Mouse (Mus musculus) lung, embryonic 14.5 days (tissue): ENCODE results near the gene Emilin2. TPM values are rescaled to one million over a fixed set of nuclear protein-coding genes. Genes with fewer than 3 reads are reported as not detected.
A peak's percentile ranks its signal among the peaks of the same experiment; 100 is the strongest.

Source experiments
- ATAC-seq: fragments of 200-750 bp; cut with Nextera tagmentation; 2 replicates; pipeline ENCODE4 v1.8.0; 2017; ENCODE audit warnings: mild to moderate bottlenecking, moderate TSS enrichment, moderate library complexity; ENCODE audit not compliant: insufficient read depth
- DNase-seq: peaks from one replicate; pipeline ENCODE4 v3.0.0-alpha.2; 2015
- H3K27ac ChIP-seq: fragments of 300-500 bp; sonication (generic); 2 replicates; pipeline ENCODE4 v1.5.1; 2014; ENCODE audit warnings: low read depth, mild to moderate bottlenecking, moderate library complexity
- H3K27me3 ChIP-seq: fragments of 300-500 bp; sonication (generic); 2 replicates; pipeline ENCODE4 v1.6.1; 2014; ENCODE audit warnings: low read length, control low read depth; ENCODE audit not compliant: insufficient read depth
- H3K36me3 ChIP-seq: fragments of 300-500 bp; sonication (generic); 2 replicates; pipeline ENCODE4 v1.6.1; 2014; ENCODE audit warnings: control low read depth; ENCODE audit not compliant: insufficient read depth
- H3K4me1 ChIP-seq: fragments of 300-500 bp; sonication (generic); 2 replicates; pipeline ENCODE4 v1.6.1; 2014; ENCODE audit warnings: antibody characterized with exemption, control low read depth; ENCODE audit not compliant: insufficient read depth
- H3K4me2 ChIP-seq: fragments of 300-500 bp; sonication (generic); 2 replicates; pipeline ENCODE4 v1.6.1; 2014; ENCODE audit warnings: mild to moderate bottlenecking
- H3K4me3 ChIP-seq: fragments of 300-500 bp; sonication (generic); 2 replicates; pipeline ENCODE4 v1.5.1; 2014; ENCODE audit warnings: low read depth, low read length
- H3K9ac ChIP-seq: fragments of 300-500 bp; sonication (generic); 2 replicates; pipeline ENCODE4 v1.6.1; 2014
- H3K9me3 ChIP-seq: fragments of 300-500 bp; sonication (generic); 2 replicates; pipeline ENCODE4 v1.6.1; 2016; ENCODE audit warnings: low read depth, low read length, control low read depth
- CTCF ChIP-seq: IDR thresholded peaks from 2 replicates; pipeline ENCODE4 v1.5.1; 2016; ENCODE audit warnings: antibody characterized with exemption, low read depth
- WGBS: fragments of 180-500 bp; shearing (Covaris S2); extraction: QIAGEN DNeasy Blood & Tissue Kit; methylation state at CpG from one replicate; pipeline ENCODE4 v1.1.7; 2014; 5-methylcytosine and 5-hydroxymethylcytosine counted together
- polyA plus RNA-seq: library from polyadenylated mRNA; unstranded; fragments of >200 nt; fragmentation: Nextera tagmentation; extraction: Ambion mirVana; gene quantifications from 2 replicates; pipeline ENCODE4 v1.2.1, GENCODE M21; 2014

The Emilin2 gene
- polyA plus RNA-seq, 1 experiment from 2014 or later, result 3.8 TPM

- H3K4me2 ChIP-seq, result peak overlapping the region; percentile 100
- peak overlapping the region; percentile 60 for H3K9ac ChIP-seq
- H3K27ac ChIP-seq, result no peak overlapping the region
- H3K4me1 ChIP-seq, result 0 out of 2 replicates have a peak, but pooled peaks cover 3% of the 10 kb centered on the region
- 3% methylated on average over 23 of the region's 23 CpGs for WGBS
- H3K9me3 ChIP-seq, result no peaks in the 10 kb centered on the region
- peak overlapping the region; percentile 62 for H3K4me3 ChIP-seq
- 0 out of 2 replicates have a peak, but pooled peaks have one; percentile 5 for ATAC-seq
- no peaks in the 10 kb centered on the region for H3K36me3 ChIP-seq
- H3K27me3 ChIP-seq, result peaks cover 29% of the 10 kb centered on the region
- peak; percentile 36 for DNase-seq
- TF ChIP-seq CTCF, result no peak
These were observed 1.9 kb downstream of the Emilin2 start for GRCm38 (mm10) chr17:71309711-71310485.

- Histone ChIP-seq H3K4me2 (peak overlapping the region; percentile 100), H3K27ac (no peak overlapping the region), H3K4me1 (0 out of 2 replicates have a peak, but pooled peaks cover 3% of the 10 kb centered on the region), H3K36me3 (no peaks in the 10 kb centered on the region), H3K4me3 (no peak overlapping the region), H3K27me3 (peaks cover 29% of the 10 kb centered on the region), H3K9ac (no peak overlapping the region), H3K9me3 (no peaks in the 10 kb centered on the region)
- ATAC-seq, result no peak
- WGBS, result 39% methylated on average over 14 of the region's 14 CpGs
- no peak for TF ChIP-seq CTCF
- no peak for DNase-seq
These were observed 2.6 kb downstream of the Emilin2 start for GRCm38 (mm10) chr17:71309141-71309540.

- Histone ChIP-seq H3K4me2 (no peak overlapping the region), H3K27ac (no peak overlapping the region), H3K4me1 (0 out of 2 replicates have a peak, but pooled peaks cover 3% of the 10 kb centered on the region), H3K4me3 (no peak overlapping the region), H3K27me3 (peaks cover 29% of the 10 kb centered on the region), H3K9ac (no peak overlapping the region), H3K36me3 (no peaks in the 10 kb centered on the region), H3K9me3 (no peaks in the 10 kb centered on the region)
- no peak for DNase-seq
- WGBS, result 90% methylated on average over 5 of the region's 5 CpGs
- ATAC-seq, result no peak
- TF ChIP-seq CTCF, result no peak
These were observed 3.5 kb downstream of the Emilin2 start for GRCm38 (mm10) chr17:71308296-71308695.

- DNase-seq, result no peak
These were observed 4.5 kb downstream of the Emilin2 start for GRCm38 (mm10) chr17:71307251-71307790.

GRCm38 (mm10) chr17:71306716-71307115 lies 5.1 kb downstream of the Emilin2 start:
- no peak overlapping the region for H3K27ac ChIP-seq
- H3K9me3 ChIP-seq, result no peaks in the 10 kb centered on the region
- no peak overlapping the region for H3K4me3 ChIP-seq
- no peak for TF ChIP-seq CTCF
- no peak for DNase-seq
- peaks cover 29% of the 10 kb centered on the region for H3K27me3 ChIP-seq
- ATAC-seq, result no peak
- H3K36me3 ChIP-seq, result no peaks in the 10 kb centered on the region
- H3K9ac ChIP-seq, result no peak overlapping the region
- 0 out of 2 replicates have a peak, but pooled peaks cover 3% of the 10 kb centered on the region for H3K4me1 ChIP-seq
- 86% methylated on average over 4 of the region's 4 CpGs for WGBS
- no peak overlapping the region for H3K4me2 ChIP-seq

More at GRCm38 (mm10) chr17:71307251-71307790, 4.5 kb downstream of the Emilin2 start:
- Histone ChIP-seq H3K9me3 (no peaks in the 10 kb centered on the region), H3K4me1 (0 out of 2 replicates have a peak, but pooled peaks cover 3% of the 10 kb centered on the region), H3K36me3 (no peaks in the 10 kb centered on the region), H3K4me3 (no peak overlapping the region), H3K27ac (no peak overlapping the region), H3K4me2 (no peak overlapping the region), H3K9ac (no peak overlapping the region), H3K27me3 (peaks cover 29% of the 10 kb centered on the region)
- ATAC-seq, result no peak
- WGBS, result 89% methylated on average over 10 of the region's 10 CpGs
- TF ChIP-seq CTCF, result no peak

- WGBS, result 80% methylated on average over 6 of the region's 6 CpGs
- no peak for ATAC-seq
- 0 out of 2 replicates have a peak, but pooled peaks cover 3% of the 10 kb centered on the region for H3K4me1 ChIP-seq
These were observed 5.7 kb downstream of the Emilin2 start for GRCm38 (mm10) chr17:71306091-71306490.

GRCm38 (mm10) chr17:71303444-71303843 lies 8.3 kb downstream of the Emilin2 start:
- H3K36me3 ChIP-seq, result no peaks in the 10 kb centered on the region
- no peak for TF ChIP-seq CTCF
- no peak overlapping the region for H3K9ac ChIP-seq
- no peak overlapping the region for H3K27ac ChIP-seq
- 39% methylated on average over 6 of the region's 6 CpGs for WGBS
- H3K9me3 ChIP-seq, result no peaks in the 10 kb centered on the region
- DNase-seq, result no peak
- no peaks in the 10 kb centered on the region for H3K27me3 ChIP-seq
- no peak overlapping the region for H3K4me3 ChIP-seq
- no peaks in the 10 kb centered on the region for H3K4me1 ChIP-seq
- no peak for ATAC-seq
- H3K4me2 ChIP-seq, result no peak overlapping the region

More at GRCm38 (mm10) chr17:71306091-71306490, 5.7 kb downstream of the Emilin2 start:
- TF ChIP-seq CTCF, result no peak
- H3K4me3 ChIP-seq, result no peak overlapping the region
- H3K4me2 ChIP-seq, result no peak overlapping the region
- no peaks in the 10 kb centered on the region for H3K9me3 ChIP-seq
- no peaks in the 10 kb centered on the region for H3K36me3 ChIP-seq
- DNase-seq, result no peak
- H3K27me3 ChIP-seq, result peaks cover 23% of the 10 kb centered on the region
- H3K9ac ChIP-seq, result no peak overlapping the region
- H3K27ac ChIP-seq, result no peak overlapping the region
